Mouse (Mus musculus) embryonic fibroblast, embryonic 13.5 days (primary cell): Measurements from ENCODE around the gene Phykpl. TPM values are rescaled to one million over a fixed set of nuclear protein-coding genes. Genes with fewer than 3 reads are reported as not detected.
A peak's percentile ranks its signal among the peaks of the same experiment; 100 is the strongest.

Experiments used
- H3K27ac ChIP-seq: 2 replicates; pipeline ENCODE4 v1.5.1; 2012; ENCODE audit warnings: low read length, control low read depth, inconsistent platforms; ENCODE audit not compliant: insufficient read depth
- H3K4me1 ChIP-seq: 2 replicates; pipeline ENCODE4 v1.6.1; 2011; ENCODE audit warnings: low read length; ENCODE audit not compliant: control insufficient read depth, insufficient read depth
- H3K4me3 ChIP-seq: 2 replicates; pipeline ENCODE4 v1.5.1; 2011; ENCODE audit warnings: mild to moderate bottlenecking, control low read depth, low read length; ENCODE audit not compliant: insufficient read depth
- CTCF ChIP-seq: IDR thresholded peaks from 2 replicates; pipeline ENCODE4 v1.5.1; 2011; ENCODE audit warnings: mild to moderate bottlenecking, control low read depth, low read length, moderate library complexity, borderline replicate concordance; ENCODE audit not compliant: insufficient read depth
- POLR2A ChIP-seq: IDR thresholded peaks from 2 replicates; pipeline ENCODE4 v1.6.1; 2011; ENCODE audit warnings: low read depth, mild to moderate bottlenecking, control low read depth, low read length, moderate library complexity
- polyA plus RNA-seq: library from polyadenylated mRNA; stranded (reverse); fragments of >200 nt; gene quantifications from 2 replicates; pipeline ENCODE4 v1.2.4, GENCODE M21; 2011; ENCODE audit warnings: low read depth; ENCODE audit not compliant: missing spikeins, insufficient read length

Phykpl gene
- polyA plus RNA-seq, 1 experiment, result 14.2 TPM

DNA sequence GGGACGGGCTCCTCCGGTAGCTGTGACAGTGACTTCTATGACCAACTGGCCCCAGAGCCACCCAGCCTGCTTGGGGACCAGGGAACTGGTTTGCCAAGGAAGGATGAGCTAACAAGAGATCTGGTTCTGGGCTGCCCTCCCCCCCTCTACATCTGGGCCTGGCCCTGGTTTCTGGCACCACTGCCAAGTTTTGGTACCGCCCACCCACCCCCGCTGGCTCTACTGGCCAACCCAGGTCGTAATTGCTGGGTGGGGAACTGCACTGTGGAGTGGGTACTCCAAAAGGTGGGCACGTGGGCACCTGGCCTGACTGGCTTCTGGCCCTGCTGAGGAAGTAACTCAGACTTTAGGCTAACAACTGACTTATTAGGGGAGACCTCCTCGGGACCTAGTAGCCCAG, 56.2 kb downstream of the Phykpl start:
- no peak for TF ChIP-seq POLR2A
- TF ChIP-seq CTCF, result no peak
- Histone ChIP-seq H3K4me1 (peaks cover 3% of the 10 kb centered on the region), H3K4me3 (no peak overlapping the region), H3K27ac (no peak overlapping the region)

DNA sequence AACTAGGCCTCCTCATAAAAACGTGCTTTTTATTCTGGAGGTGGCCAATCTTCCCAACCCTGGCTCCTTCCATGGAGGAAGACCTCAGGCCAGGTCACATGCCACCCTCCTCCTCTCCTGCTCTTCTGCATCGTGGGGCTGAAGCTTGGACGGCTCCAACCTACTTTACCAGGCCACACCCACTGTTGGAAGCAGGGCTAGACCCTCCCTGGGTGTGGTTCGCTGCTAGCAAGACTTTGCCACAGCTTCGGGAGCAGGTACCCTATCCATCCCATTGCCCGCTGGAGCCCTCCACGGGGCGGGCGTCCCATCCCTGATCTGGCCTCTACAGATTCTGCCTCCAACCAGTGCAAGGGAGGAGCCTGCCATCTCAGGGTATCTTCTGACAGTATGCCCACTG, 58.6 kb downstream of the Phykpl start:
- H3K27ac ChIP-seq, result no peak overlapping the region
- H3K4me3 ChIP-seq, result no peak overlapping the region
- TF ChIP-seq CTCF, result no peak
- TF ChIP-seq POLR2A, result no peak
- H3K4me1 ChIP-seq, result no peaks in the 10 kb centered on the region; the same call in 1 of the 2 replicates

DNA sequence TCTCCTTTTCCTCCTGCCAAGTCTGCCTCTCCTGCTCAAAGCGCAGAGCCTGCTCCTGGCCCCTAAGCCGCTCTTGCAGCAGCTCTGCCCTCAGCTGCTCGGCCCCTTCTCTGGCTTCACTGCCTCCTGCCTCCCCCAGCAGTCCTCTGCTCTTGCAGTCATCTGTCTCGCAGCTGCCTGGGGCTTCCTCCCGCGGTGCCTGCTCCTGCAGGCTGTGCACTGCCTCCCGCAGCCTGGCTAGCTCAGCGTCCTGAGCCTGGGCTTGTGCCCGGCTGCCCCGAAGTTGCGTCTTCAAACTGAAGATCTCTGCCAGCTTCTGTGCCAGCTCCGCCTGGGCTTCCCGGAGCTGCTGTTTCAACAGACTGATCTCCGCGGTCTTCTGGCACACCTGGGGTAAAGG, 59.2 kb downstream of the Phykpl start:
- no peak overlapping the region for H3K4me3 ChIP-seq
- H3K27ac ChIP-seq, result no peak overlapping the region
- H3K4me1 ChIP-seq, result 0 out of 2 replicates have a peak, but pooled peaks cover 2% of the 10 kb centered on the region
- no peak for TF ChIP-seq CTCF
- TF ChIP-seq POLR2A, result no peak

- Histone ChIP-seq H3K4me3 (no peak overlapping the region), H3K27ac (no peak overlapping the region), H3K4me1 (0 out of 2 replicates have a peak, but pooled peaks cover 2% of the 10 kb centered on the region)
- TF ChIP-seq POLR2A, result no peak
- no peak for TF ChIP-seq CTCF
These were observed 59.7 kb downstream of the Phykpl start for GRCm38 (mm10) chr11:51644217-51644616.

- no peak overlapping the region for H3K27ac ChIP-seq
- TF ChIP-seq CTCF (no peak), POLR2A (no peak)
- 0 out of 2 replicates have a peak, but pooled peaks cover 2% of the 10 kb centered on the region for H3K4me1 ChIP-seq
- no peak overlapping the region for H3K4me3 ChIP-seq
These were observed 60.7 kb downstream of the Phykpl start for GRCm38 (mm10) chr11:51645293-51645692.

DNA sequence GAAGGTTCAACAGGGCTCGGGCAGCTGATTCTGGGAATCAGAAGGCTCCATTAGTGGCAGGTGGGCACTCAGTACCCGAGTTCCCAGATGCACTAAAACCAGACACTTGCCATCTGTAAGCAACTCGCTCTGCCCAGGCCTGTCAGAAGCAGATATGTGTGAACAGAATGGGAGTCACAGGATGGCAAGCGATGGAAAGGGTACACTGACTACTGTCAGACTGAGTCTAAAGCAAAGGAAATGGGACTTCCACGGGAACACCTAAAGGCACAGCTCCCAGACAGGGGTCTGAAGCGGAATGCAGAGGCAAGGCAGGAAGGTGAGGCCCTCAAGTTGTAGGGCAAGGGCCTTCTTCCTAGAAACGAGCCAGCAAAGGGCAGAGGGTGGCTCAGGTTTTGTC, 61.7 kb downstream of the Phykpl start:
- Histone ChIP-seq H3K27ac (no peak overlapping the region), H3K4me1 (0 out of 2 replicates have a peak, but pooled peaks cover 2% of the 10 kb centered on the region), H3K4me3 (no peak overlapping the region)
- TF ChIP-seq POLR2A (no peak), CTCF (no peak)

DNA sequence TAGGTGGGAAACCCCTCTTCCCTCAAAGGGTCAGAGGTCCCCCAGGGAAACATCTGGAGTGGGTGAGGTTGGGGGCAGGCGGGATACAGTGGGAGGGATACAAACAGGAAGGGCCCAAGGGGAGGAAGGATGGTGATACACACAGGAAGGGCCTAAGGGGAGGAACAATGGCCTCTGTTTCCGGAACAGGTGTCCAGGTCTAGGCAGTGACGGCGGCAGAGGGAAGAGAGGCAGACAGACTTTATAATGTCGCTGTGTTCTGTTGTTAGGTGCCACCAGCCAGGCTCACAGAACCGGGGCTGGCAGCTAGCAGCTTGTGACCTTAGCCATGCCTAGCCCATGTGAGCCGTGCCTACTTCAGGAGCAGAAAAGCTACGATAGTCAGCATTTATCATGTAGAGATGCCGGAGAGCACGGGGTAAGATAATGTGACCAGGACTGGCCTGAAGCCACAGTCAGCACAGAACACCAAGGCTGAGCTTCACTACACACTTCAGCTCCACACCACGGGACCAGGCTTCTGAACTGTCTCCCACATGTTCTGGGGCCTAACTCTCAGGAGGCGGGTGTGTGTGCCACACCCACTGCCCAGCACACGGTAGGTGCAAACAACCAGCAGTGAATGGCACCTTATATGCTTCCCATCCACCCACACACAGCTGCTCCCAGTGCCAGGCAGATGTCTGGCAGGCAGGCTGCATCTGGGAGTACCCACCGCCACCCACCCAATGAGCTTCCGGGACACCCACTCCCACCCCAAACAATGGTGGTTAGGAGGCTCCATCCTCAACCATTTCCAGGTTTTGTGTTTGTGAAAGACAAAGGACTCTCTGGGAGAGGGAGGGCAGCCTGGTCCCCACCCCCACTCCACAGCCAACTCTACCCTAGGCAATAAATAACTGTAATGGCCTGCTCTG, 62.5 kb downstream of the Phykpl start:
- no peak for TF ChIP-seq POLR2A
- TF ChIP-seq CTCF, result no peak
- 0 out of 2 replicates have a peak, but pooled peaks cover 2% of the 10 kb centered on the region for H3K4me1 ChIP-seq

GRCm38 (mm10) chr11:51648566-51648965, 64.0 kb downstream of the Phykpl start:
- Histone ChIP-seq H3K4me1 (0 out of 2 replicates have a peak, but pooled peaks cover 2% of the 10 kb centered on the region), H3K4me3 (no peak overlapping the region), H3K27ac (no peak overlapping the region)
- TF ChIP-seq POLR2A (no peak), CTCF (no peak)

More for the DNA sequence above, 62.5 kb downstream of the Phykpl start:
- H3K27ac ChIP-seq, result no peak overlapping the region
- no peak overlapping the region for H3K4me3 ChIP-seq

- Histone ChIP-seq H3K4me3 (no peak overlapping the region), H3K27ac (no peak overlapping the region)
These were observed 64.7 kb downstream of the Phykpl start for GRCm38 (mm10) chr11:51649111-51649888.

GRCm38 (mm10) chr11:51649889-51650199, 65.3 kb downstream of the Phykpl start:
- 0 out of 2 replicates have a peak, but pooled peaks cover 2% of the 10 kb centered on the region for H3K4me1 ChIP-seq

More at GRCm38 (mm10) chr11:51649111-51649888, 64.7 kb downstream of the Phykpl start:
- H3K4me1 ChIP-seq, result 0 out of 2 replicates have a peak, but pooled peaks cover 2% of the 10 kb centered on the region
- TF ChIP-seq CTCF (no peak), POLR2A (no peak)

More at GRCm38 (mm10) chr11:51649889-51650199, 65.3 kb downstream of the Phykpl start:
- TF ChIP-seq CTCF (no peak), POLR2A (no peak)
- Histone ChIP-seq H3K27ac (no peak overlapping the region), H3K4me3 (peak overlapping the region; percentile 59)
